Mouse (Mus musculus) left cerebral cortex, postnatal 36 days (tissue): ENCODE results near the gene Shisa8. TPM values are rescaled to one million over a fixed set of nuclear protein-coding genes. Genes with fewer than 3 reads are reported as not detected.

ENCODE experiments used
- DNase-seq, 2 experiments: peaks; one replicate each; pipeline ENCODE4 v3.0.0; 2021 to 2022; ENCODE audit warnings: low spot score in 2 of 2, mixed read lengths in 1 of 2
- intact Hi-C: fragments of 180-260 bp; cut with DNase I; formaldehyde crosslinking; loops from one replicate; pipeline ENCODE4 v1.15.1; 2025
- total RNA-seq, 2 experiments: library from RNA; stranded (reverse); gene quantifications; 2 replicates each; pipeline ENCODE4 v1.2.3; 2021

Gene Shisa8
- total RNA-seq, 2 experiments from 2014 or later: 3.6 to 4.7 TPM

GRCm38 (mm10) chr15:82184656-82185055 is 28.0 kb downstream of the Shisa8 start:
- DNase-seq: no peak
- intact Hi-C loops: no loop called here

GRCm38 (mm10) chr15:82184183-82184582 is 28.4 kb downstream of the Shisa8 start:
- DNase-seq: no peak
- intact Hi-C loops: no loop called here

GRCm38 (mm10) chr15:82183596-82183995 is 29.0 kb downstream of the Shisa8 start:
- no peak for DNase-seq
- intact Hi-C loops: no loop called here

- intact Hi-C loops: no loop called here
- no peak for DNase-seq
These were observed 30.3 kb downstream of the Shisa8 start for GRCm38 (mm10) chr15:82182311-82182710.

GRCm38 (mm10) chr15:82181131-82181530 is 31.5 kb downstream of the Shisa8 start:
- intact Hi-C loops: no loop called here
- no peak for DNase-seq

- no peak for DNase-seq
- intact Hi-C loops: no loop called here
These were observed 34.8 kb downstream of the Shisa8 start for GRCm38 (mm10) chr15:82177743-82178290.

GRCm38 (mm10) chr15:82175091-82175490 is 37.5 kb downstream of the Shisa8 start:
- DNase-seq: no peak
- intact Hi-C loops: no loop called here

GRCm38 (mm10) chr15:82172648-82173047 is 40.0 kb downstream of the Shisa8 start:
- intact Hi-C loops: no loop called here
- DNase-seq: no peak

- DNase-seq: no peak
- intact Hi-C loops: no loop called here
These were observed 41.9 kb downstream of the Shisa8 start for GRCm38 (mm10) chr15:82170437-82171377.

- intact Hi-C loops: no loop called here
- DNase-seq: no peak
These were observed 42.9 kb downstream of the Shisa8 start for GRCm38 (mm10) chr15:82169671-82170070.

GRCm38 (mm10) chr15:82167201-82168168 is 45.1 kb downstream of the Shisa8 start:
- no peak for DNase-seq
- intact Hi-C loops: no loop called here

GRCm38 (mm10) chr15:82166240-82167100 is 46.1 kb downstream of the Shisa8 start:
- DNase-seq: no peak
- intact Hi-C loops: no loop called here

GRCm38 (mm10) chr15:82165332-82166239 is 47.0 kb downstream of the Shisa8 start:
- intact Hi-C loops: no loop called here

GRCm38 (mm10) chr15:82164496-82164895 is 48.1 kb downstream of the Shisa8 start:
- DNase-seq: no peak
- intact Hi-C loops: no loop called here

More at GRCm38 (mm10) chr15:82165332-82166239, 47.0 kb downstream of the Shisa8 start:
- DNase-seq: peak; percentile 56 to 65

- no peak for DNase-seq
- intact Hi-C loops: no loop called here
These were observed 48.6 kb downstream of the Shisa8 start for GRCm38 (mm10) chr15:82164061-82164399.

- no peak for DNase-seq
- intact Hi-C loops: no loop called here
These were observed 49.1 kb downstream of the Shisa8 start for GRCm38 (mm10) chr15:82163356-82164060.

- intact Hi-C loops: no loop called here
These were observed 50.5 kb downstream of the Shisa8 start for GRCm38 (mm10) chr15:82161965-82162600.

More at GRCm38 (mm10) chr15:82161965-82162600, 50.5 kb downstream of the Shisa8 start:
- no peak for DNase-seq
